Mouse (Mus musculus): ENCODE measurements around the gene Tmem184a.

Gene Tmem184a

GRCm38 (mm10) chr5:139813963-139814381 is 5.7 kb downstream of the Tmem184a start:
- no peak for DNase-seq (ENCODE audit: low read depth, low spot score)

DNA sequence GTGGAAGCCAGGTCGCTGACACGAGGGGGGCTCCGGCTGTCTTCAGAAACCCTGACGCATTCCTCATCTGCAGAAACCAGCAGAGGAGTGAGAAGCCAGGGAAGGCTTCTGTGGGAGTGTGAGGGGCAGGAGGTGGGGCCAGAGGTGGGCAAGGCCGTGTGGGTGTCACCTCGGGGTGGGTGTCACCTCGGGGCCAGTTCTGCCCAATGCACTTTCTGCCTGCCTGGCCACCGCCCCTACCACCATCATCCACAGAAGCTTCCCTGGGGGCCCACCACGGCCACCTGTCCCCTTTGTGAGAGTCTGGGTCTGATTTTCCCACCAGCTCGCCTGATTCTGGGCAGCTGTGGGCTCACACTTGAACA is 6.6 kb downstream of the Tmem184a start:
- DNase-seq (ENCODE audit: low read depth, low spot score) = no peak

- DNase-seq (ENCODE audit: low read depth, low spot score) = no peak
These were observed 7.2 kb downstream of the Tmem184a start for GRCm38 (mm10) chr5:139812398-139813125.

DNA sequence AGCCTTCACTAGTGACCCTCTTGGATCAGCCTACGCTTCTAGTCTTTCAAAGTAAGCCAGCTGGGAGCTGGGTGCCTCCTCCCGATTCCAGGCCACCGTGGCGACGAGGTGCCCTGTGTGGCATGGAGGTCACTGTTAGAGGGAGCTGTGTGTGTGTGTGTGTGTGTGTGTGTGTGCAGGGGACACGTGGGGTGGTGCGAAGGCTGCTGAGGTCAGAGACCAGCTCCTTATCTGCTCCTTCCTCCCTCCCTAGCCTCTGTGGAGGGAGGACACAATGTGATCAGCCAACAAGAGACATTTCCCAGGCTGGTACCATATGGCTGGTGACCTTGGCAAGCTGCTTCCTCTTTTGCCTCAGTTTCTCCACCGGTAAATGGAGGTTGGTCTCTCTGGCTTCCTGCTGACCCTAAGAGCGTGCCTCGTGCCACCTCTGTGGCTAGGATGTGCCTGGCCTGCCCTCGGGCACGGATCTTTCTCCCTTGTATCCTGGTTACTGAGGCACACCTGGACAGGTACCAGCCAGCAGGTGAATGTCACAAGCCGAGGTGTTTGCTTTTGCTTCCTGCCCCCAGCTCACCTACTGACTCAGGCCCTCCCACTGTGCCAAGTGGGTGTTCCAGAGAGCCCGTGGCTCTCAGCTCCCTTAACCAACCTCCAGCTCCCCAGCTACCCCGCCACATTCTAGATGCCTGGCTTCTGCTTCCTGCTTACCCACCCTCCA is 7.9 kb downstream of the Tmem184a start:
- no peak for DNase-seq (ENCODE audit: low read depth, low spot score)

- no peak for DNase-seq (ENCODE audit: low read depth, low spot score)
These were observed 10.3 kb downstream of the Tmem184a start for GRCm38 (mm10) chr5:139809397-139809796.

- DNase-seq (ENCODE audit: low read depth, low spot score) = no peak
These were observed 13.8 kb downstream of the Tmem184a start for GRCm38 (mm10) chr5:139805924-139806323.

GRCm38 (mm10) chr5:139804573-139805111 is 15.1 kb downstream of the Tmem184a start:
- no peak for DNase-seq (ENCODE audit: low read depth, low spot score)

- no peak for DNase-seq (ENCODE audit: low read depth, low spot score)
These were observed 15.6 kb downstream of the Tmem184a start for GRCm38 (mm10) chr5:139804107-139804551.

DNA sequence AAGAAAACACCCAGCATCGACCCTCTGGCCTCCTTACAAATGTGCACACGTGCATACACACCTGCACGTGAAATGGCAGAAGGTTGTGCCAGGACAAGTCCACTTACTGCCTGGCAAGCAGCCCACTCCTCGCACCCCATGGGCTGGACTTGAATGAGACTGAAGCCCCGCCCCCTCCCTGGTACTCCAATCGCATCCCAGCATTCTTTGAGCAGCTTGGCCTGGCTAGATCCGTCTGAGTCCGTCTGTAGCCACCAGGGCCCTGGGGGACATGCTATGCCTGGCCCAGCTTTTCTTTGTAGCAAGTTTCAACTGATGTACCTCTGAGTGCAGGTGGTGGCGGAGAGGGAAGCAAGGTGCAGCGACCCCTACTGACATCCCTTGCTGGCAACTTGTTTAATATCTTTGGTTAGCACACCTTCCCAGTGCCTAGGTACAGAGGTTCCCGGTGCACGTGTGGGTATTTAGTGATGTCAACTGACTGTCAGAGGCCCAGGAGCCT is 16.1 kb downstream of the Tmem184a start:
- peak; percentile 38 for DNase-seq (ENCODE audit: low read depth, low spot score)

DNA sequence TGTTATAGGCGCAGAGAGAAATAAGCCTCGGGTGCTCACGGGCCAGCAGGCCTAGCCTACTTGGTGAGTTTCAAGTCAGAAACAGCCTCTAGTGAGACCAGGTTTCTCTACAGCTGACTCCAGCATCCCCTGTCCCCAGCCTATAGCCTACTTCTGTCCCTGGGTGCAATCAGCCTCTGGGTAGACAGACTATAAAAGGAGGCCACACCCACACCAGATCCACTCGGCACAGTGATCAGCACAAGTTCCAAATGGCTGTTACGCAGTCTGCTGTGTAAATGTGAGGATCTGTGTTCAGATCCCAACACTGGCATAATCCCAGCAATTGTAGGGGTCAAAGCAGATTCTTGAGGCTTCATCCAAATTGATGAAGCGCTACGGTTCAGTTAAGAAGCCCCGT is 16.6 kb downstream of the Tmem184a start:
- DNase-seq (ENCODE audit: low read depth, low spot score) = no peak

- no peak for DNase-seq (ENCODE audit: low read depth, low spot score)
These were observed 17.8 kb downstream of the Tmem184a start for GRCm38 (mm10) chr5:139801880-139802279.

- DNase-seq (ENCODE audit: low read depth, low spot score) = no peak
These were observed 18.5 kb downstream of the Tmem184a start for GRCm38 (mm10) chr5:139801231-139801630.

- no peak for DNase-seq (ENCODE audit: low read depth, low spot score)
These were observed 19.7 kb downstream of the Tmem184a start for GRCm38 (mm10) chr5:139799801-139800590.

GRCm38 (mm10) chr5:139799041-139799440 is 20.7 kb downstream of the Tmem184a start:
- no peak for DNase-seq (ENCODE audit: low read depth, low spot score)

GRCm38 (mm10) chr5:139798168-139798900 is 21.4 kb downstream of the Tmem184a start:
- DNase-seq (ENCODE audit: low read depth, low spot score) = no peak

- DNase-seq (ENCODE audit: low read depth, low spot score) = no peak
These were observed 22.1 kb downstream of the Tmem184a start for GRCm38 (mm10) chr5:139797473-139798167.

- no peak for DNase-seq (ENCODE audit: low read depth, low spot score)
These were observed 22.8 kb downstream of the Tmem184a start for GRCm38 (mm10) chr5:139796900-139797299.

DNA sequence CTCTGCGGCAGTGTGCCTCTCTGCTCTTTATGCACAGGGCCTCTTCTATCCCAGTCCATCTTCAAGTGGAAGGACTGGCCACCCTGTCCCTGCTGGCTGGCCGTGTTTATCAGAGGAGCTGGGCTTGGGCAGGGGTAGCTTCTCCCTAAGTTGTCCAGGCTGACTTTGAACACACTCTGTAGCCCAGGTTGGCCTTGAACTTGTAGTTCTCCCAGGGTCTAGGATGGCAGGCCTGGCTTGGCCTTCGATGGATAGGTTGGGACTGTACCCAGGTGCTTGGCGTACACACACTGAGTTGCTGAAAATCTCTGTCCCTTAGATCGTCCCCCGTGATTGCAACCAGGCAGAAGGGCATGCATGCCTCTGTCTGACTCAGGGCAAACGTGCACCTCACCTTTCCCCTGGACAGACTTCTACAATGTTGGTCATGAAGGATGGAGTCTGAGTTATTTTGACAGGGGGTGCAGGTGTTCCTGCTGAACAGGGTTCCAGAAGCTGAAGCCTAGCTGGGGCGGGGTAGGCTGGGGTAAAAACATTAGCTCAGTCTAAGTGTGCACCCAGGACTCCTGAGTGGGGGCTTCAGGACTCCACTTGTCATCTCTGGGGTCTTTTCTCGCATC is 23.6 kb downstream of the Tmem184a start:
- DNase-seq (ENCODE audit: low read depth, low spot score) = no peak

DNA sequence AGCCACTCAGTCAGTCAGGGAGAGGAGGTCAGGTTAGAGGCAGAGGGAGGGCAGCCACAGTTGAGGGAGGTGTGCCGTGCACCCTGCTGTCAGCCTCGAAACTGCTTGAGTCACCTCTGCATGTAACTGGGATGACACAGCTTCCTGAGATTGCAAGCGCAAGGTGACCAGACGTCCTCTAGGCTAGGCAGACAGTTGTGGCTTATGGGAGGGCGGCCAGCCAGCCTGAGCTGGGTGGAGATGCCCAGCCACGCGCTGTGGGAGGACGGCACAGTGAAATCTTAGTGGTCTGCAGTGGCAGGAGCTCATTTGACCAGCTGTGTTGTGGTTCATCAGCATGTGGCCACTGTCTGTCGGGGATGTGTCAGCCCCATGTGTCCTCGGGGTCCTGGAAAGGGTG is 24.8 kb downstream of the Tmem184a start:
- DNase-seq (ENCODE audit: low read depth, low spot score) = peak; percentile 46

DNA sequence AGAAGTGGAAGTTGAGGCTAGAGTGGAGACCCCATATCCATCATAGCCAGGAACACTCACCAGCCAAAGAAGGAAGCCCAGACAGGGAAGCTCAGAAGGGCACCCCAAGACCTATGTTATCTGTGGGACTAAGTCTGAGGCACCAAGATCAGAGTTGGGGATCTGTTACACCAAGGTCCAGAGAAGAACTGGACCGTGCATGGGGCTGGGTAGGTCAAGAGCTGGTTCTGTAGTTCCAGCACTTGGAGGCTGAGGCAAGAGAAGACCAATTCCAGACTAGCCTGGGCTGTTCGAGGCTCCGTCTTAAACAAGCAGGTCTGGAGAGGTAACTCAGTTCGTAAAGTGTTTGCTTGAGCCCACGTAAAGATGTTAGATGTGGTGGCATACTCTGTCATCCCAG is 25.6 kb downstream of the Tmem184a start:
- DNase-seq (ENCODE audit: low read depth, low spot score) = no peak

Data from CD4-positive helper T cell, adult 2 months (primary cell).